Mouse (Mus musculus) right cerebral cortex, postnatal 14 days (tissue): Measurements from ENCODE around the gene Olfr1175-ps.

Experiments used
- DNase-seq: peaks from one replicate; pipeline ENCODE4 v3.0.0; 2022

Olfr1175-ps gene

DNA sequence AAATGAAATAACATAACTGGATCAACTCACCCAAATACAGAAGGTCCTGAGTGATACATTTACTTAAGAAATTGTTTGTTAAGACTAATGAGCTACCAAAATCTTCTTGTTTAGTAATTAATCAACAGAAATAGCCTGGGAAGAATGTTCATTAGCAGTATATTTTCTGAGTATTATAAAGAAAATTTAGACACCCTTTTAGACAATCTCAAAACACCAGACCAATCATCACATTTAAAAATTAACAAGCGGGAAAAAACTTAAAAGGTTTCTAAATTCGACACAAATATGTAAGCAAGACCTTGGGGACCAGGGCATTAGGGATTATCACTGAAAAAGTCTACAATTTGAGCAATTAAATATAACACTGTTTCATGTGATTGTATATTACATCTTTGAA, at the start of gene Olfr1175-ps:
Gene Olfr1175-ps (minus strand): TSS at position 101 of the 400 bp plus-strand sequence.
- no peak for DNase-seq

DNA sequence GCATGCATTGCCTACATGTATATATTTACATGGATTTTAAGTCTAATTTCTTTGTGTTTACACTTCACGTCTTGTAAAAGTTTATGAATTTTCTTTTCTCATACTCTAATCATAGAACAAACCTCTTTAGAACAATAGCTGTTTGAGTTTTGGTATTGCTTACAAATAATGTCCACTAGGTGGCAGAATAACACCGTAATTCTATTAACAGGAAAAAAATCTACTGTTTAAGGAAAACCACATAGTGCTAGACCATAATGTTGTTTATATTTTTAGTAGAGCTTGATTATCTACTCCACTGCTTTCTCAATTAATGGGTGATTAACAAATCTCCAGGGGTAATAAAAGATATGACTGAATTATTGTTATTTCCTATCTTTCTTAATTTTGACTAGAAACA, 29.3 kb upstream of the Olfr1175-ps start:
- no peak for DNase-seq

DNA sequence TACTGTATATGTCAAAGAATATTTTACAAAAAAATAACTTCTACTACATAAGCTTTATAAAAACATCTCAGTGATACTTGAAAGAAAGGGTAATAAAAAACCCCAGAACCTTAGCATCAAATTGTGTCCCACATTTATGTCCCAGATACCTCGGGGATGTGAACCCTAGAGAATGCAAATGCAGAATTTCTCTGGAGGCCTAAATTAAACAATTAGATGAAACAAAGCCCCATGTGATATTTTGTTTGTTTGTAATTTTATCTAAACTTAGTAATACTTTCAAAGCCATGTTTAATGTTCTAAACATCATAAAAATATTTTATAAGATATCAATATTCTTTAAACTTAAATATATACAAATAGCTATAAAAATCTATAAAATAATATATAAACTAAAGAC, 19.4 kb upstream of the Olfr1175-ps start, which contains the start of gene Olfr1177-ps:
Gene Olfr1177-ps (minus strand): TSS at position 101 of the 400 bp plus-strand sequence.
- DNase-seq, result no peak

DNA sequence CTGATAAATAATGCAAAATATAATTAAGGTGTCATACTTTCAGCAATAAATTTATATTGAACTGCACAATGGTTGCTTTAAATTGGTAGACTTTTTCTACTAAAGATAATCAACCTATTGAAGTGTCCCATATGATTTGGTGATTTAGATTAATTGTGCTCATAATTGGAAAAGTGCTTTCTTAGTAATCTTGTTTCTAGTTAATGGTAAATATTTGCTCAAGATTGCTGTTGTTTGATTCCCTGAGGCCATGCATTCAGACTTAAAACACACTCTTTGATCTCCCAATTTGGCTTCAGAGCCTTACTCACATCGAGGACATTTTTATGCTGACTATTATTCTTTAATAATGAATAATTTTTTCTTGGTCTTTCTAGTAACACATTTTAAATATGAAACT, 9.4 kb upstream of the Olfr1175-ps start, which contains the start of gene Olfr1176:
Gene Olfr1176 (plus strand): TSS at position 301 of the 400 bp plus-strand sequence.
- no peak for DNase-seq

DNA sequence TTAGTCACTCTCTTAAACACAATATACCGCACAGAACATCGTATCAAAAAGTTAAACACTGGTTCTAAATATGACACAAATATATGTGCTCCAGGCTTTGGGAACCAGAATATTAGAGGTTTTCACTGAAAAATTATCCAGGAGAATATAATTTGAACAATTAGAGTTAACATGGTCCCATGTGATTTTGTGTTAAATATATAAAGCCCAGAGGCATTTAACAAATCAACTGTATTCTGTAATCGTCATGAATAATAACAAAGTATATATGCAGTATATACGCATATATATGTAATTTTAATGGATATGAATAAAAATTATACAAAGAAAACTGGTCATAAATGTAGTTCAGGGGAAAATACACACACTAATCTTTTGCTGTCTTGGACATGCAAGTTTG, 12.0 kb downstream of the Olfr1175-ps start, which contains the start of gene Olfr1174-ps:
Gene Olfr1174-ps (minus strand): TSS at position 101 of the 400 bp plus-strand sequence.
- no peak for DNase-seq

DNA sequence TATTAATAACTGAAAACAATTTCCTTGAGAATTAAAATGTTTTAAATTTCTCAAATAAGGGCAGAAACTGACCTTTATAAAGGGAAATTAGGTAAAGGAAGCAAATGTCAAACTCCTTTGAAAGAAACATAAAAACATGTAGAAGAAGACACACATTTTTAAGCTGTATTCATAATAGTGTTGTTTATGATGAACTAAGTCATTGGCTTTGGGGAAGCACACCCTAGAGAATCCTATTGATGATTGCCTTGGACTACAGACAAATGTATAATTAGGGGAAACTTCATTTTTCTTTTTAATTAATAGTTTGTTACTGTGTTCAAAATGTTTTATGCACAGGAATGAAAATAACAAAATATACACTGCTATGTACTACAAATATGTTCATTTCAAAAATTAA, 47.2 kb downstream of the Olfr1175-ps start, which contains the start of gene Olfr1173:
Gene Olfr1173 (minus strand): TSS at position 101 of the 400 bp plus-strand sequence.
- no peak for DNase-seq
